Mouse (Mus musculus) fibroblast of lung, adult 2 months (primary cell): ENCODE measurements at regions not wholly inside any gene's neighbourhood (a gene's known extent, or its start where the extent isn't known, plus 50 kb on each side); places are given as distances from the start of the nearest gene placed in this dataset.
A peak's percentile ranks its signal among the peaks of the same experiment; 100 is the strongest.

ENCODE experiments used
- DNase-seq: peaks from one replicate; pipeline ENCODE4 v3.0.0-alpha.2; 2011; ENCODE audit warnings: low read depth

GRCm38 (mm10) chr2:21044007-21044406 lies 75.3 kb upstream of the Arhgap21 start:
- DNase-seq = no peak

GRCm38 (mm10) chr2:21043302-21043701 lies 74.6 kb upstream of the Arhgap21 start:
- no peak for DNase-seq

- DNase-seq = no peak
These were observed 68.9 kb upstream of the Arhgap21 start for GRCm38 (mm10) chr2:21037607-21038006.

GRCm38 (mm10) chr2:21037181-21037580 lies 68.5 kb upstream of the Arhgap21 start:
- DNase-seq = peak; percentile 81

GRCm38 (mm10) chr2:21035884-21036648 lies 67.4 kb upstream of the Arhgap21 start:
- no peak for DNase-seq

GRCm38 (mm10) chr2:21034651-21035050 lies 66.0 kb upstream of the Arhgap21 start:
- DNase-seq = no peak

- no peak for DNase-seq
These were observed 62.0 kb upstream of the Arhgap21 start for GRCm38 (mm10) chr2:21030650-21031049.

GRCm38 (mm10) chr2:21029391-21030010 lies 60.8 kb upstream of the Arhgap21 start:
- peak; percentile 25 for DNase-seq

- peak; percentile 59 for DNase-seq
These were observed 59.9 kb upstream of the Arhgap21 start for GRCm38 (mm10) chr2:21028605-21029004.

GRCm38 (mm10) chr2:21018535-21018934 lies 49.9 kb upstream of the Arhgap21 start:
- DNase-seq = no peak
